Mouse (Mus musculus): ENCODE results near the gene Paf1.

Gene Paf1

GRCm38 (mm10) chr7:28435660-28436259 is 43.0 kb downstream of the Paf1 start:
- DNase-seq (ENCODE audit: low spot score in 2 of 2), result peak; percentile 28 to 39

GRCm38 (mm10) chr7:28436271-28436904 is 43.6 kb downstream of the Paf1 start:
- DNase-seq (ENCODE audit: low spot score in 2 of 2), result peak; percentile 100

- peak; percentile 81 to 90 for DNase-seq (ENCODE audit: low spot score in 2 of 2)
Measured at GRCm38 (mm10) chr7:28436932-28437570, 44.3 kb downstream of the Paf1 start, which contains the start of gene Gmfg. Gmfg (plus strand) TSS chr7:28437447.

- DNase-seq (ENCODE audit: low spot score in 2 of 2), result no peak
Measured at GRCm38 (mm10) chr7:28437964-28438363, 45.2 kb downstream of the Paf1 start.

GRCm38 (mm10) chr7:28438771-28439170 is 46.0 kb downstream of the Paf1 start:
- no peak for DNase-seq (ENCODE audit: low spot score in 2 of 2)

- peak; percentile 90 to 92 for DNase-seq (ENCODE audit: low spot score in 2 of 2)
Measured at GRCm38 (mm10) chr7:28440739-28441138, 48.0 kb downstream of the Paf1 start.

- no peak for DNase-seq (ENCODE audit: low spot score in 2 of 2)
Measured at GRCm38 (mm10) chr7:28441776-28442485, 49.2 kb downstream of the Paf1 start.

- DNase-seq (ENCODE audit: low spot score in 2 of 2), result peak; percentile 51 to 63
Measured at GRCm38 (mm10) chr7:28442688-28443087, 49.9 kb downstream of the Paf1 start.

- DNase-seq (ENCODE audit: low spot score in 2 of 2), result no peak
Measured at GRCm38 (mm10) chr7:28444344-28444974, 51.7 kb downstream of the Paf1 start.

GRCm38 (mm10) chr7:28446446-28446845 is 53.7 kb downstream of the Paf1 start:
- DNase-seq (ENCODE audit: low spot score in 2 of 2), result peak; percentile 62 to 69

GRCm38 (mm10) chr7:28447101-28447830 is 54.5 kb downstream of the Paf1 start:
- no peak for DNase-seq (ENCODE audit: low spot score in 2 of 2)

- no peak for DNase-seq (ENCODE audit: low spot score in 2 of 2)
Measured at GRCm38 (mm10) chr7:28447865-28448820, 55.4 kb downstream of the Paf1 start.

Data from spleen, postnatal 36 days (tissue).